Mouse (Mus musculus): Measurements from ENCODE around the gene Stx8.

Stx8 gene

GRCm38 (mm10) chr11:68201811-68202459 is 235.9 kb downstream of the Stx8 start:
- DNase-seq = peak; percentile 45 to 46

- DNase-seq = no peak
Observed at GRCm38 (mm10) chr11:68202561-68202960, 236.6 kb downstream of the Stx8 start.

GRCm38 (mm10) chr11:68203658-68204315 is 237.8 kb downstream of the Stx8 start:
- peak in 1 of 2 experiments; percentile 51 for DNase-seq

GRCm38 (mm10) chr11:68204407-68204806 is 238.4 kb downstream of the Stx8 start:
- no peak for DNase-seq

- no peak for DNase-seq
Observed at GRCm38 (mm10) chr11:68205572-68206229, 239.7 kb downstream of the Stx8 start.

- peak in 1 of 2 experiments; percentile 45 for DNase-seq
Observed at GRCm38 (mm10) chr11:68208023-68208422, 242.0 kb downstream of the Stx8 start.

GRCm38 (mm10) chr11:68208582-68208981 is 242.6 kb downstream of the Stx8 start:
- DNase-seq = no peak

- DNase-seq = peak in 1 of 2 experiments; percentile 53
Observed at GRCm38 (mm10) chr11:68209506-68209905, 243.5 kb downstream of the Stx8 start.

- no peak for DNase-seq
Observed at GRCm38 (mm10) chr11:68210714-68211113, 244.7 kb downstream of the Stx8 start.

GRCm38 (mm10) chr11:68211924-68212578 is 246.1 kb downstream of the Stx8 start:
- peak; percentile 81 to 82 for DNase-seq

GRCm38 (mm10) chr11:68213896-68214295 is 247.9 kb downstream of the Stx8 start:
- peak in 1 of 2 experiments; percentile 51 for DNase-seq

GRCm38 (mm10) chr11:68214496-68215205 is 248.7 kb downstream of the Stx8 start:
- DNase-seq = no peak

GRCm38 (mm10) chr11:68215206-68215912 is 249.4 kb downstream of the Stx8 start:
- no peak for DNase-seq

GRCm38 (mm10) chr11:68216041-68216440 is 250.0 kb downstream of the Stx8 start:
- DNase-seq = no peak

- DNase-seq = no peak
Observed at GRCm38 (mm10) chr11:68220733-68221132, 254.7 kb downstream of the Stx8 start.

- DNase-seq = no peak
Observed at GRCm38 (mm10) chr11:68222209-68222608, 256.2 kb downstream of the Stx8 start.

GRCm38 (mm10) chr11:68223143-68223542 is 257.1 kb downstream of the Stx8 start:
- peak; percentile 36 to 56 for DNase-seq

- no peak for DNase-seq
Observed at GRCm38 (mm10) chr11:68226654-68227057, 260.7 kb downstream of the Stx8 start.

- peak in 1 of 2 experiments; percentile 51 for DNase-seq
Observed at GRCm38 (mm10) chr11:68227837-68228236, 261.8 kb downstream of the Stx8 start.

- DNase-seq = no peak
Observed at GRCm38 (mm10) chr11:68228941-68229665, 263.1 kb downstream of the Stx8 start.

GRCm38 (mm10) chr11:68231558-68231957 is 265.6 kb downstream of the Stx8 start:
- no peak for DNase-seq
